Mouse (Mus musculus) hindbrain, embryonic 13.5 days (tissue): Measurements from ENCODE around the gene Gm13090. TPM values are rescaled to one million over a fixed set of nuclear protein-coding genes. Genes with fewer than 3 reads are reported as not detected.

Experiments used
- ATAC-seq: fragments of 200-750 bp; cut with Nextera tagmentation; 2 replicates; pipeline ENCODE4 v1.8.0; 2017; ENCODE audit warnings: moderate TSS enrichment; ENCODE audit not compliant: low FRiP score
- H3K27ac ChIP-seq: fragments of 300-500 bp; sonication (generic); 2 replicates; pipeline ENCODE4 v1.5.1; 2015; ENCODE audit warnings: inconsistent platforms, mild to moderate bottlenecking, moderate library complexity
- H3K27me3 ChIP-seq: fragments of 300-500 bp; sonication (generic); 2 replicates; pipeline ENCODE4 v1.6.1; 2015; ENCODE audit warnings: mild to moderate bottlenecking, inconsistent platforms
- H3K36me3 ChIP-seq: fragments of 300-500 bp; sonication (generic); 2 replicates; pipeline ENCODE4 v1.6.1; 2015; ENCODE audit warnings: mild to moderate bottlenecking, inconsistent platforms
- H3K4me1 ChIP-seq: fragments of 300-500 bp; sonication (generic); replicated peaks from 2 replicates; pipeline ENCODE4 v1.6.1; 2015; ENCODE audit warnings: inconsistent platforms
- H3K4me2 ChIP-seq: fragments of 300-500 bp; sonication (generic); 2 replicates; pipeline ENCODE4 v1.6.1; 2015; ENCODE audit warnings: inconsistent platforms, mild to moderate bottlenecking, moderate library complexity
- H3K4me3 ChIP-seq: fragments of 300-500 bp; sonication (generic); 2 replicates; pipeline ENCODE4 v1.5.1; 2015; ENCODE audit warnings: mild to moderate bottlenecking, inconsistent platforms
- H3K9ac ChIP-seq: fragments of 300-500 bp; sonication (generic); 2 replicates; pipeline ENCODE4 v1.6.1; 2015; ENCODE audit warnings: mild to moderate bottlenecking, inconsistent platforms
- H3K9me3 ChIP-seq: fragments of 300-500 bp; sonication (generic); 2 replicates; pipeline ENCODE4 v1.6.1; 2016; ENCODE audit warnings: inconsistent platforms
- WGBS: fragments of 180-500 bp; shearing (Covaris S2); methylation state at CpG from one replicate; pipeline ENCODE4 v1.1.7; 2015; 5-methylcytosine and 5-hydroxymethylcytosine counted together
- polyA plus RNA-seq: library from polyadenylated mRNA; unstranded; fragments of >200 nt; fragmentation: Nextera tagmentation; extraction: Ambion mirVana; gene quantifications from 2 replicates; pipeline ENCODE4 v1.2.1, GENCODE M21; 2015

The Gm13090 gene
- polyA plus RNA-seq, 1 experiment from 2014 or later: not detected

GRCm38 (mm10) chr4:151104147-151104546 lies 14.8 kb downstream of the Gm13090 start:
- no peak for ATAC-seq
- Histone ChIP-seq H3K27me3 (no peaks in the 10 kb centered on the region), H3K9me3 (no peaks in the 10 kb centered on the region), H3K27ac (0 out of 2 replicates have a peak overlapping the region, but pooled peaks have one; percentile 36), H3K4me2 (peak overlapping the region; percentile 23; the same call in 1 of the 2 replicates), H3K4me3 (no peak overlapping the region), H3K9ac (no peak overlapping the region), H3K4me1 (peaks cover 73% of the 10 kb centered on the region), H3K36me3 (no peaks in the 10 kb centered on the region; the same call in 1 of the 2 replicates)
- WGBS: 92% methylated on average over 10 of the region's 10 CpGs

GRCm38 (mm10) chr4:151105886-151106285 lies 16.5 kb downstream of the Gm13090 start:
- H3K27ac ChIP-seq: no peak overlapping the region
- no peak for ATAC-seq
- peak overlapping the region; percentile 82 for H3K4me2 ChIP-seq
- no peaks in the 10 kb centered on the region; the same call in 1 of the 2 replicates for H3K36me3 ChIP-seq
- no peaks in the 10 kb centered on the region for H3K9me3 ChIP-seq
- WGBS: 75% methylated on average over 6 of the region's 6 CpGs
- peak overlapping the region; percentile 95 for H3K9ac ChIP-seq
- H3K27me3 ChIP-seq: no peaks in the 10 kb centered on the region
- peaks cover 62% of the 10 kb centered on the region for H3K4me1 ChIP-seq
- peak overlapping the region; percentile 88 for H3K4me3 ChIP-seq

GRCm38 (mm10) chr4:151106468-151106867 lies 17.1 kb downstream of the Gm13090 start:
- ATAC-seq: no peak
- H3K4me1 ChIP-seq: peaks cover 58% of the 10 kb centered on the region
- H3K9me3 ChIP-seq: no peaks in the 10 kb centered on the region
- H3K4me3 ChIP-seq: peak overlapping the region; percentile 88
- peak overlapping the region; percentile 67 for H3K27ac ChIP-seq
- peak overlapping the region; percentile 82 for H3K4me2 ChIP-seq
- H3K27me3 ChIP-seq: no peaks in the 10 kb centered on the region; the same call in 1 of the 2 replicates
- no peaks in the 10 kb centered on the region for H3K36me3 ChIP-seq
- WGBS: 28% methylated on average over 10 of the region's 10 CpGs
- peak overlapping the region; percentile 95 for H3K9ac ChIP-seq

GRCm38 (mm10) chr4:151107131-151108001 lies 18.0 kb downstream of the Gm13090 start:
- Histone ChIP-seq H3K4me3 (peak overlapping the region; percentile 88), H3K4me1 (peaks cover 49% of the 10 kb centered on the region), H3K9ac (peak overlapping the region; percentile 95), H3K4me2 (peak overlapping the region; percentile 82), H3K36me3 (no peaks in the 10 kb centered on the region), H3K9me3 (no peaks in the 10 kb centered on the region), H3K27ac (peak overlapping the region; percentile 98), H3K27me3 (no peaks in the 10 kb centered on the region; the same call in 1 of the 2 replicates)
- 5% methylated on average over 32 of the region's 60 CpGs for WGBS
- ATAC-seq: peak; percentile 51

- peak overlapping the region; percentile 82 for H3K4me2 ChIP-seq
- under 1% methylated on average over 84 of the region's 101 CpGs for WGBS
- H3K27me3 ChIP-seq: no peaks in the 10 kb centered on the region; the same call in 1 of the 2 replicates
- H3K4me1 ChIP-seq: peaks cover 40% of the 10 kb centered on the region
- peak overlapping the region; percentile 98 for H3K27ac ChIP-seq
- H3K9me3 ChIP-seq: no peaks in the 10 kb centered on the region
- peak; percentile 98 for ATAC-seq
- H3K36me3 ChIP-seq: no peaks in the 10 kb centered on the region
- H3K4me3 ChIP-seq: peak overlapping the region; percentile 88
- peak overlapping the region; percentile 95 for H3K9ac ChIP-seq
Observed at GRCm38 (mm10) chr4:151108028-151108771, 18.8 kb downstream of the Gm13090 start.

GRCm38 (mm10) chr4:151108834-151109241 lies 19.5 kb downstream of the Gm13090 start:
- Histone ChIP-seq H3K4me1 (peaks cover 35% of the 10 kb centered on the region), H3K36me3 (no peaks in the 10 kb centered on the region), H3K4me2 (peak overlapping the region; percentile 82), H3K27me3 (no peaks in the 10 kb centered on the region; the same call in 1 of the 2 replicates), H3K9me3 (no peaks in the 10 kb centered on the region), H3K9ac (peak overlapping the region; percentile 95), H3K4me3 (peak overlapping the region; percentile 88), H3K27ac (peak overlapping the region; percentile 98)
- 6% methylated on average over 11 of the region's 20 CpGs for WGBS
- ATAC-seq: no peak

GRCm38 (mm10) chr4:151111226-151111625 lies 21.9 kb downstream of the Gm13090 start:
- Histone ChIP-seq H3K27ac (no peak overlapping the region), H3K36me3 (no peaks in the 10 kb centered on the region)
- 69% methylated on average over 8 of the region's 8 CpGs for WGBS

GRCm38 (mm10) chr4:151114574-151114973 lies 25.2 kb downstream of the Gm13090 start:
- H3K9me3 ChIP-seq: no peaks in the 10 kb centered on the region
- H3K27me3 ChIP-seq: no peaks in the 10 kb centered on the region; the same call in 1 of the 2 replicates
- WGBS: 90% methylated on average over 7 of the region's 7 CpGs
- H3K27ac ChIP-seq: no peak overlapping the region
- H3K9ac ChIP-seq: no peak overlapping the region
- no peak overlapping the region for H3K4me2 ChIP-seq
- no peaks in the 10 kb centered on the region; the same call in 1 of the 2 replicates for H3K4me1 ChIP-seq
- no peak overlapping the region for H3K4me3 ChIP-seq
- H3K36me3 ChIP-seq: peaks cover under 1% of the 10 kb centered on the region
- no peak for ATAC-seq

More at GRCm38 (mm10) chr4:151111226-151111625, 21.9 kb downstream of the Gm13090 start:
- no peaks in the 10 kb centered on the region for H3K9me3 ChIP-seq
- H3K4me1 ChIP-seq: peaks cover 12% of the 10 kb centered on the region
- H3K27me3 ChIP-seq: no peaks in the 10 kb centered on the region; the same call in 1 of the 2 replicates
- H3K4me2 ChIP-seq: no peak overlapping the region
- H3K4me3 ChIP-seq: no peak overlapping the region
- ATAC-seq: no peak
- 0 out of 2 replicates have a peak overlapping the region, but pooled peaks have one; percentile 11 for H3K9ac ChIP-seq

- H3K9me3 ChIP-seq: no peaks in the 10 kb centered on the region
- WGBS: 73% methylated on average over 3 of the region's 3 CpGs
- H3K4me2 ChIP-seq: no peak overlapping the region
- ATAC-seq: no peak
- no peak overlapping the region for H3K27ac ChIP-seq
- no peaks in the 10 kb centered on the region for H3K4me1 ChIP-seq
- H3K36me3 ChIP-seq: peaks cover 35% of the 10 kb centered on the region
- no peaks in the 10 kb centered on the region for H3K27me3 ChIP-seq
- no peak overlapping the region for H3K9ac ChIP-seq
- no peak overlapping the region for H3K4me3 ChIP-seq
Observed at GRCm38 (mm10) chr4:151118883-151119282, 29.5 kb downstream of the Gm13090 start.

GRCm38 (mm10) chr4:151127636-151128548 lies 38.5 kb downstream of the Gm13090 start:
- peaks cover 62% of the 10 kb centered on the region for H3K4me1 ChIP-seq
- peak; percentile 55 for ATAC-seq
- peak overlapping the region; percentile 47 for H3K4me3 ChIP-seq

More at GRCm38 (mm10) chr4:151127636-151128548, 38.5 kb downstream of the Gm13090 start:
- 6% methylated on average over 9 of the region's 10 CpGs for WGBS
- peak overlapping the region; percentile 69 for H3K4me2 ChIP-seq
- peak overlapping the region; percentile 100 for H3K27ac ChIP-seq
- peak overlapping the region; percentile 92 for H3K9ac ChIP-seq
- H3K9me3 ChIP-seq: no peaks in the 10 kb centered on the region
- no peaks in the 10 kb centered on the region for H3K27me3 ChIP-seq
- peaks cover 7% of the 10 kb centered on the region for H3K36me3 ChIP-seq
